Mouse (Mus musculus) myocyte (in vitro differentiated cells): ENCODE data around the gene Haus4.

Experiments used
- CEBPB ChIP-seq: IDR thresholded peaks from 2 replicates; pipeline ENCODE4 v1.6.1; 2011; ENCODE audit warnings: mild to moderate bottlenecking, moderate library complexity; ENCODE audit not compliant: poor library complexity, insufficient read depth, severe bottlenecking
- E2F4 ChIP-seq: IDR thresholded peaks from one replicate; pipeline ENCODE4 v1.6.1; 2011; ENCODE audit warnings: mild to moderate bottlenecking, control low read depth, moderate library complexity; ENCODE audit not compliant: insufficient read depth
- MAX ChIP-seq: IDR thresholded peaks from one replicate; pipeline ENCODE4 v1.6.1; 2011; ENCODE audit warnings: low read depth, mild to moderate bottlenecking, control low read depth
- MYOD1 ChIP-seq, 3 experiments: IDR thresholded peaks; one replicate each; pipeline ENCODE4 v1.6.1; 2011; ENCODE audit warnings: control low read depth in 2 of 3, low read depth in 2 of 3, mild to moderate bottlenecking in 2 of 3, moderate library complexity in 1 of 3; ENCODE audit not compliant: insufficient read length in 2 of 3, control insufficient read depth in 1 of 3
- MYOG ChIP-seq, 3 experiments: IDR thresholded peaks; one replicate each; pipeline ENCODE4 v1.6.1; 2011; ENCODE audit warnings: control low read depth in 2 of 3, low read depth in 2 of 3, mild to moderate bottlenecking in 2 of 3; ENCODE audit not compliant: insufficient read length in 2 of 3, control insufficient read depth in 1 of 3, insufficient read depth in 1 of 3
- POLR2A ChIP-seq: IDR thresholded peaks from one replicate; pipeline ENCODE4 v1.6.1; 2011; ENCODE audit warnings: low read depth, mild to moderate bottlenecking, control low read depth, moderate library complexity; ENCODE audit not compliant: insufficient read length
- POLR2AphosphoS2 ChIP-seq: IDR thresholded peaks from one replicate; pipeline ENCODE4 v1.6.1; 2011; ENCODE audit warnings: low read depth, control low read depth; ENCODE audit not compliant: insufficient read length
- REST ChIP-seq: IDR thresholded peaks from one replicate; pipeline ENCODE4 v1.6.1; 2011; ENCODE audit warnings: mild to moderate bottlenecking, control low read depth, moderate library complexity; ENCODE audit not compliant: insufficient read depth, insufficient read length
- TCF12 ChIP-seq: IDR thresholded peaks from one replicate; pipeline ENCODE4 v1.6.1; 2011; ENCODE audit warnings: mild to moderate bottlenecking, control low read depth; ENCODE audit not compliant: poor library complexity, insufficient read depth, severe bottlenecking
- TCF3 ChIP-seq: IDR thresholded peaks from one replicate; pipeline ENCODE4 v1.6.1; 2011; ENCODE audit warnings: low read depth, control low read depth; ENCODE audit not compliant: insufficient read length
- USF1 ChIP-seq: IDR thresholded peaks from one replicate; pipeline ENCODE4 v1.6.1; 2011; ENCODE audit warnings: low read depth, mild to moderate bottlenecking, control low read depth, moderate library complexity

GRCm38 (mm10) chr14:54538580-54538979 is 15.8 kb downstream of the Haus4 start:
- TF ChIP-seq CEBPB (no peak), POLR2A (no peak), MYOD1 (IDR thresholded peaks at IDR 0.05; ENCODE audit: control insufficient read depth in 1 of 3, insufficient read length in 2 of 3, low read depth in 2 of 3) (no peak), POLR2AphosphoS2 (no peak), USF1 (no peak), MAX (no peak), TCF3 (no peak), E2F4 (no peak), MYOG (IDR thresholded peaks at IDR 0.05; ENCODE audit: control insufficient read depth in 1 of 3, insufficient read depth in 1 of 3, insufficient read length in 2 of 3, low read depth in 2 of 3) (no peak), REST (no peak), TCF12 (no peak)
